Mouse (Mus musculus): ENCODE data around the gene Ripply2.

GRCm38 (mm10) chr9:86980942-86981341, 34.4 kb upstream of the Ripply2 start:
- TF ChIP-seq CTCF (IDR thresholded peaks at IDR 0.05; ENCODE audit: low read depth) (no peak), EP300 (IDR thresholded peaks at IDR 0.05; ENCODE audit: low read depth) (no peak)

Measured in heart, postnatal 0 days (tissue).